Mouse (Mus musculus): ENCODE data around the gene Nelfa. TPM values are rescaled to one million over a fixed set of nuclear protein-coding genes. Genes with fewer than 3 reads are reported as not detected.
"Not testable (repeated sequence)": the region's sequence is repeated elsewhere in the genome, so short reads cannot be mapped to it uniquely, and the experiment has no call there.

The Nelfa gene
- polyA plus RNA-seq, 1 experiment from 2014 or later: 45.2 TPM

DNA sequence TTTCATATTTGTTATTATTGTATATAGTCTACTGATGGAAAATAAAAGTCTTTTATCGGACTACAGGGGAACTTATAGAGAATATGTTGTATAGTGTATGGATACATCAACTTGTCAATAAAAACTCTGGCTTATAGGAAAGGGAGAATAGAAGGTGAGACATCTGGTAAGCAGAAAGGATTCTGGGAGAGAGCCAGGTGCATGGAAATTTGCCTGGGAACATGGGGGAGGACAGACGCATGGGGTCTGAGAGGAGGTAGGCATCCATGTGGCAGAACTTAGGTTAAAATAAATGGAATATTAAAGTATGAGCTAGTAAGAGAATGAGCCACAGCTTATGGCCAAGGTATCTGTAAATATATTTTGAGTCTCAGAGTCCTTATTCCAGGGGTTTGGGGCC is 16.2 kb downstream of the Nelfa start:
- DNase-seq (ENCODE audit: low spot score): no peak

GRCm38 (mm10) chr5:33919466-33919865 is 16.7 kb downstream of the Nelfa start:
- DNase-seq (ENCODE audit: low spot score): no peak

GRCm38 (mm10) chr5:33916616-33917015 is 19.6 kb downstream of the Nelfa start:
- not testable (repeated sequence) for DNase-seq (ENCODE audit: low spot score)

GRCm38 (mm10) chr5:33915031-33915430 is 21.2 kb downstream of the Nelfa start:
- DNase-seq (ENCODE audit: low spot score): not testable (repeated sequence)

GRCm38 (mm10) chr5:33903176-33903575 is 33.0 kb downstream of the Nelfa start:
- DNase-seq (ENCODE audit: low spot score): no peak

GRCm38 (mm10) chr5:33902696-33903095 is 33.5 kb downstream of the Nelfa start:
- DNase-seq (ENCODE audit: low spot score): no peak

DNA sequence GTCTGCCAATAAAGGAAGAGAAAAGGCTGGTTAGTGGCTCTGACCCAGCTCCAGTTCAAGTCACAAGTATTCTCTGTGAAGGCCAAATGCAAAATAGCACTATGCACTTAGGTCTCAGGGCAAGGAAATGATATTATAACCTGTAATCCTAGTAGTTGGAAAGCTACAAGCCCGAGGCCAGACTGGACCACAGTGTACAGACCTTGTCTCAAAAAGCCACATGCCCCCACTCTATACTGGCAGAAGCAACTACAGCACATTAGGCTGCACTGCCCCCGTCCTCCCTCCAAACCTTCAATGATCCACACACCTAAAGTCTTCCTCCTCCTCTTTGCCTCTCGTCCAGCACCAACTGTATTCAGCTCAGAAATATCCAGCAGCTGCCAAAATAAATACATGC is 34.9 kb downstream of the Nelfa start:
- DNase-seq (ENCODE audit: low spot score): no peak

- DNase-seq (ENCODE audit: low spot score): no peak
Measured at GRCm38 (mm10) chr5:33900701-33901263, 35.4 kb downstream of the Nelfa start.

GRCm38 (mm10) chr5:33900101-33900500 is 36.1 kb downstream of the Nelfa start:
- DNase-seq (ENCODE audit: low spot score): no peak

DNA sequence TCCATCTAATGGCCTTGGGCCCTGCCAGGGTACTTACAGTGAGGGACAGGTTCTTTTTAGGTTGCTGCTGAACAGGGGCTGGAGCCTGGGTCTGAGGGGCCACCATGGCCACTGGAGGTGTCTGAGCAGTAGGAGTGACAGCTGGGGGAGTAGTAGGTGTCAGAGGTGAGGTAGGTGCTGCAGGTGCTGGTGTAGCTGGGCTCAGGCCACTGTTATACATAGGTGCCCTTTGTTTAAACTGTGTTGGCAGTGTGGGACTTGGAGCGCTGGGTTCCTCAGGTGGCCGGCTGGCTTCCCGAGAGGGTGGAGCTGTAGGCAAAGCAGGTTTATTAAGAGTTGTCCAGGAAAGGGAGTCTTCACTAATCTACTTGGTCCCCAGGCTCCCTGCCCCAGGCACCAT is 37.0 kb downstream of the Nelfa start:
- DNase-seq (ENCODE audit: low spot score): no peak

DNA sequence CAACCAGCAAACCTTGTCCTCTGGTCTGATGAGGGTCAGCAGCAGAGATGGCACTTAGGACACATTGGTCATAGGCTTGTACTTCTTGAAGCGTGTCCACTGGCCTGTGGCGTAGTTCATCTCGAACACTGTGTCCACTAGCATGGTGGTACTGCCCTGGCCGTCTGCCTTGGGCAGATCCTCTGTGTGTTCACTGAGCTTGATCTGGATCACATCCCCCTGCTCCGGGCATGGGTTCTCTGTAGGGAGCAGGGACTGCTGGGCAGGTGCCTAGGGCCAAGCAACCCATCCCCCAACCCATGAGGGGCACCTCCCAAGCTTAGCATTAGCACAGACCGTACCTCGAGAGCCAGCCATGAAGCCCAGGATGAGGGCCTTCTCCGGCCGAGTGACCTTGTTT is 37.5 kb downstream of the Nelfa start:
- DNase-seq (ENCODE audit: low spot score): no peak

DNA sequence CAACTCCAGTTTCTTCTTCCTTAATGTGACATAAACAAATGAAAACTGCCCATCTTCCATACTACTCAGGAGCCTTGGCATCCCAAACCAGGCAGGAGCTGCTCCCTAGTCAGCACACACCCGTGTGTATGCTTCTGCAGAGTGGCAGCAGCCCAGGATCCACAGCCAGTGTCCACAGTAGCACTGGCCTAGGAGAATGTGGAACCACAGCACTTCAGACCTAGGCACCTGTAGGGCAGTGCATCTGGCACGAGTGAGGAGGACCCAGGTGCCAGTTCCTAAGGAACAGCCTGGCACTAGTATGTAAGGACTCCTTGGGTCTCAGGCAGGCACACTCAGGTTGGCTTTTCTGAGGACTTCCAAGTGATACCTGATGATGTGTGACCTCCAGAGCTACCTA is 39.1 kb downstream of the Nelfa start:
- no peak for DNase-seq (ENCODE audit: low spot score)

DNA sequence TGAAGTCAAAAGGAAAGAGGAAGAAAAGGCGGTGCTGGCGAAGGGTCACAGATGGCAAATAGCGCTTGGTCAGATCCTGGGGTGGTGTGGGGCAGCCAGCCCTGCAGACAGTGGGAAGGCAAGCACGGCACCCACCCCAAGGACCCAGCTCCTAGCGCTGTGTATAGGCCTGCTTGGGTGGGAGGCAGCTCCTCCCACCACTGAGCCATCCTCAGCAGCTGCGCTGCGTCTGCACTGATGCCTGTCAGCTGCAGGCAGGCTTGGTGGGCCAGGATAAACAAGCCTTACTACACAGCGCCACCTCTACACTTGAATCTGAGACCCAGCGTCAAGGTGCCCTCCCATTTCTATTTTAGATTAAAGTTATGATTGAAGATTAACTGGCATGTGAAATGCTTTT is 41.1 kb downstream of the Nelfa start:
- no peak for DNase-seq (ENCODE audit: low spot score)

GRCm38 (mm10) chr5:33893406-33893805 is 42.8 kb downstream of the Nelfa start:
- DNase-seq (ENCODE audit: low spot score): no peak

GRCm38 (mm10) chr5:33881118-33881517 is 55.1 kb downstream of the Nelfa start:
- DNase-seq (ENCODE audit: low spot score): no peak

DNA sequence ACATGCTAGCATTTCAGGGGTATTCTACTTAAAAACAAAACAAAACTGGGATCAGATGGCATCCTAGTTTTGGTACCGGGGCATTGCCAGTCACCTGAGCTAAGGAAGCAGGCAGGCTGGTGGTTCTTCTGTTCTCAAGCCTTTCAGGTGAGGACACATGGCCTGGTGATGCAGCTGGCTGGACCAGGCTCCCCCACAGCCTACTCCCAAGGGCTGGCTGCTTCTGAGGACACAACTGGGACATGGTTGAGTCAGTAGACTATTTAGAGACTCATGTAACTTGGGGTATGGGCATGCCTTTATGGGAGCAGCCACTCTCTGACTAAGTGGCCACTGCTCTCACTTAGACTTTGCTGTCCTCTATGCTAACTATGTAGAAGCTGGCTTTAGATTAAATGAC is 60.7 kb downstream of the Nelfa start:
- no peak for DNase-seq (ENCODE audit: low spot score)

DNA sequence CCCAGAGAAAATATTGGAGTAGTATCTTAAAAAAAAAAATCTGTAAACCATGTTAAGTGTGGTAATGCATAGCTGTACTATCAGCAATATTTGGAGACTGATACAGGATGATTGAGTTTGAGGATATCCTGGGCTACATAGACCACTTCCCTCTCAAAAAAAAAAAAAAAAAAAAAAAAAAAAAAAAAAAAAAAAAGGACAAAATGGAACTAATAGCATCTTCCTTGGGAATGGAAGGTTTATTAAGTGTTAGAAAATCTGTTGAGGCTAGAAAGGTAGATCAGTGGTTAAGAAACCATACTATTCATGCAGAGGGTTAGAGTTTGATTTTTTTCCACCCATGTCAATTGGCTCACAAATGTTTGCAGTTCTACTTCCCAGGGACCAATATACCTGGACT is 78.5 kb downstream of the Nelfa start:
- no peak for DNase-seq (ENCODE audit: low spot score)

- peak; percentile 20 for DNase-seq (ENCODE audit: low spot score)
Measured at GRCm38 (mm10) chr5:33854019-33854418, 82.2 kb downstream of the Nelfa start.

GRCm38 (mm10) chr5:33853086-33853485 is 83.1 kb downstream of the Nelfa start:
- no peak for DNase-seq (ENCODE audit: low spot score)

- peak; percentile 85 for DNase-seq (ENCODE audit: low spot score)
Measured at GRCm38 (mm10) chr5:33851466-33851865, 84.7 kb downstream of the Nelfa start.

All from thymus, postnatal 0 days (tissue).